Mouse (Mus musculus): ENCODE measurements around the gene Cdc42se1. TPM values are rescaled to one million over a fixed set of nuclear protein-coding genes. Genes with fewer than 3 reads are reported as not detected.

Cdc42se1 gene
- polyA plus RNA-seq, 1 experiment from 2014 or later: 90.3 TPM

DNA sequence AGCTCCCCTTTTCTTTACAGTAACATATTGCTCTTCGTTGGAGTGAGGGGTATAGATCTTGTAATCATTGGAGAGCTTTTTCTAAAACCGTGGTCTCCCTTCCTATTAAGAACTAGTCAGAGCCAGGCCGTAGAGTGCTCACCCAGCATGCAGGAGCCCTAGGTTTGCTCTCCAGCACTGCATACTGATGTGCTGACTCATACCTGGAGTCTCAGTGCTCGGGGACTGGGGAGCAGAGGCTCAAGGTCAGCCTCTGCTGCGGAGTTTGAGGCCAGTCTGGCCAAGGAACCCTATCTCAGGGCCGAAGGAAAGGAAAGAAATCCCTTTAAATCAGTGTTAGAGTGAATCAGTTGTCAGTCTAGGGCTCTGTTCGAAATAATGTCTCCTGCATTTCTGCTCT, 4.2 kb downstream of the Cdc42se1 start:
- Histone ChIP-seq H3K4me2 (replicated peaks; ENCODE audit: low read depth, low read length) (no peak overlapping the region), H3K9me3 (ENCODE audit: low read length) (no peaks in the 10 kb centered on the region), H3K4me3 (ENCODE audit: low read length) (no peak overlapping the region), H3K4me1 (ENCODE audit: insufficient read depth, low read length) (peaks cover 26% of the 10 kb centered on the region), H3K27me3 (ENCODE audit: insufficient read depth, low read length) (no peaks in the 10 kb centered on the region), H3K9ac (replicated peaks; ENCODE audit: low read length) (no peak overlapping the region), H3K36me3 (ENCODE audit: insufficient read depth, low read length) (peaks cover 43% of the 10 kb centered on the region), H3K27ac (ENCODE audit: low read length) (peak overlapping the region; percentile 76)
- 79% methylated on average over 7 of the region's 7 CpGs for WGBS
- no peak for ATAC-seq (ENCODE audit: low FRiP score, low TSS enrichment)

DNA sequence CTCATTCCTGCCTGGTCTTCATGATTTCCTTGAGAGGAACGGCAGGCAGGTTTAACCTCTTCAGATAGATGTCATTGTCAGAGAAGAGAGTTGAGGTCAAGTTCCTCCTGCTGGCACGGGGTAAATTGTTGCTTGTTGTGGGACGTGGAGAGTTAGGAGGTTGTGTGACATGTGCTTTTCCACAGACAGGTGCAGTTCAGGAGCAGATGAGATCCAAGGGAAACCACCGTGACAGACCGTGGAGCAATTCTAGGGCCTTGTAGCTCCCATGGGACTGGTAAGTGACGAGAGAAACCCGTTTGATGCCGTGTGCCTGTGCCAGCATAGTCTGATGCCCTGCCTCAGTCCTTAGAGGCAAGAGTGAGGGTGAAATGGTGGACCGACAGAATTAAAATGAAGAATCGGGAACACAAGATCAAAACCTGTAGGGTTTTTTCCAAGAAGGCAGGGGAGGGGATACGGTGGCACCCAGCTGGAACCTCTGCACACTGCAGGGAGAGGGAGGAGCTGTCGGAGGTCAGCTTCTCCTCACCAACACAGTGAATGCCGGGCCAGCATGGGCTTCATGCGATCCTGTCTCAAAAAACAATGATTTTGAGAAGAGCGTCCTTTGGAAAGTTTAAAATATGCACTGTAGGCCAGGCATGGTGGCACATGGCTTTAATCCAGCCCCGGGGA, 4.9 kb downstream of the Cdc42se1 start:
- Histone ChIP-seq H3K36me3 (ENCODE audit: insufficient read depth, low read length) (peaks cover 49% of the 10 kb centered on the region), H3K9me3 (ENCODE audit: low read length) (no peaks in the 10 kb centered on the region), H3K4me3 (ENCODE audit: low read length) (no peak overlapping the region), H3K27ac (ENCODE audit: low read length) (peak overlapping the region; percentile 76), H3K4me2 (replicated peaks; ENCODE audit: low read depth, low read length) (no peak overlapping the region), H3K9ac (replicated peaks; ENCODE audit: low read length) (no peak overlapping the region), H3K27me3 (ENCODE audit: insufficient read depth, low read length) (no peaks in the 10 kb centered on the region), H3K4me1 (ENCODE audit: insufficient read depth, low read length) (peaks cover 26% of the 10 kb centered on the region)
- 74% methylated on average over 16 of the region's 16 CpGs for WGBS
- ATAC-seq (ENCODE audit: low FRiP score, low TSS enrichment): no peak

DNA sequence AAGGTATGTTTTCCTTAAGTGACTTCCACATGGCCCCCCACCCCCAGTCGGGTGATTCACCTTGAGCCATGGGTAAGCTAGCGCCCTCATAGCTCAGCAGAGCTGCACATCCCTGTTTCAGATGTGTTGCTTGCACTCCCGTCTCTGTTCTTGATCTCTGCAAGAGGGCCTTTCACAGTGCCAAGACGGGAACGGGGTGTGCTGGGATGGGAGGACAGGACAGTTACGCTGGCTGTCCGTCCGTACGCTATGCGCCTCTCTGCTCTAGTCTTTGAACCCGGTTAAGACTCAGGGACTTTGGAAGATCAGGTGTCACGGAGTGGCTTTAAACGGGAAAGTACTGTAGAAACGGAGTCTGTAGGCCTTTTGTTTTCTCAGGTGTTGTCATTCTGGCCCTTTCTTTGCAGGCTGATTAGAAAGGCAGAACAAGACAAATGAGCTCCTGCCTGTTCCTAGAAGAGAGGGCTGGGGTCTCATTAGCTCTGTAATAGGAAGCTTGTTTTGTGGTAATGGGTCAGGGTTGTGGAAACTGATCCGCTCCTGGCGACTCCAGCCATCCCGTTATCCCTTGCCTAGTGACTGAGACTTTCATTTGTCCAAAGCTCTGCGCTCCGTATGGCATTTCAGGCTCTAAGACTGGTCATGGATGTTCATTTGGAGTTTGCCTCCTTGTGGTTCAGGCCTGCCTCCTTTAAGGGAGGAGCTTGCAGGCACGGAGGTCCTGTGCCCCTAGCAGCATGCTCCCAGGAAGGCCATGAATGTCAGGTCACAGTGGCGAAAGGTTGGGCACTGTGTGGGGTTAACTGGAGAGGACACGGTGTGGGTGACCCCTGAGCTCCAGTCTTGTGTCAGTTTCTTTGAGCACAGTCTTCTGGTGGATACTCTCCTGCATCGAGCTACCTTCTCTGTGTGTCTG, 7.1 kb downstream of the Cdc42se1 start:
- H3K36me3 ChIP-seq (ENCODE audit: insufficient read depth, low read length): peaks cover 49% of the 10 kb centered on the region
- no peak overlapping the region for H3K4me2 ChIP-seq (replicated peaks; ENCODE audit: low read depth, low read length)
- ATAC-seq (ENCODE audit: low FRiP score, low TSS enrichment): peak; percentile 40
- H3K4me1 ChIP-seq (ENCODE audit: insufficient read depth, low read length): peaks cover 16% of the 10 kb centered on the region
- no peaks in the 10 kb centered on the region for H3K9me3 ChIP-seq (ENCODE audit: low read length)
- WGBS: 41% methylated on average over 23 of the region's 23 CpGs
- H3K27ac ChIP-seq (ENCODE audit: low read length): no peak overlapping the region; the same call in 1 of the 2 replicates
- H3K9ac ChIP-seq (replicated peaks; ENCODE audit: low read length): no peak overlapping the region
- no peaks in the 10 kb centered on the region for H3K27me3 ChIP-seq (ENCODE audit: insufficient read depth, low read length)
- H3K4me3 ChIP-seq (ENCODE audit: low read length): no peak overlapping the region

DNA sequence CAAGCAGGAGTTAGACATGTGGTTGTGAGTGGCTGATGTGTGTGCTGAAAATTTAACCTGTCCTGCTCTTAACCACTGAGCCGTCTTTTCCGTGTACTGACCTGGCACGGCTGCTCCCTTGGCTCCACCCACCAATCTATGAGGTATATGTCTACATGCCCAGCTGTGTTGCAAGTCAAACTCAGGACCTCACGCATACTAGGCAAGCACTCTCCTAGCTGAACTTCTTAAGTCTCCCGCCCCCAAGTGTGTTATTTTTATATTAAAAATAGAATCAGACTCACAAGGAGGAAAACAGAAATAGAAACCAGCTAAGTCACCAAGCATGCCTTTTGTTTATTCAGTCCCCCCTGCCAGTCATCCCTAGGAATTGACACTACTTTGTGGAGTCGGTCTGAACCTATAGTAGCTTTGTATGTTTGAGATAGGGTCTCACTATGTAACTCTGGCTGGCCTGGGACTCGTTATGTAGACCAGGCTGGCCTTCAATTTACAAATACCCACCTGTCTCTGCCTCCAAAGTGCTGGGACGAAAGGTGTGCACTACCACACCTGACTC, 9.1 kb downstream of the Cdc42se1 start:
- H3K27ac ChIP-seq (ENCODE audit: low read length): no peak overlapping the region
- H3K4me2 ChIP-seq (replicated peaks; ENCODE audit: low read depth, low read length): no peak overlapping the region
- H3K4me1 ChIP-seq (ENCODE audit: insufficient read depth, low read length): no peaks in the 10 kb centered on the region; the same call in 1 of the 2 replicates
- no peaks in the 10 kb centered on the region for H3K9me3 ChIP-seq (ENCODE audit: low read length)
- peaks cover 39% of the 10 kb centered on the region for H3K36me3 ChIP-seq (ENCODE audit: insufficient read depth, low read length)
- H3K27me3 ChIP-seq (ENCODE audit: insufficient read depth, low read length): no peaks in the 10 kb centered on the region
- no peak for ATAC-seq (ENCODE audit: low FRiP score, low TSS enrichment)
- H3K9ac ChIP-seq (replicated peaks; ENCODE audit: low read length): no peak overlapping the region
- WGBS: 87% methylated on average over 8 of the region's 8 CpGs
- no peak overlapping the region for H3K4me3 ChIP-seq (ENCODE audit: low read length)

DNA sequence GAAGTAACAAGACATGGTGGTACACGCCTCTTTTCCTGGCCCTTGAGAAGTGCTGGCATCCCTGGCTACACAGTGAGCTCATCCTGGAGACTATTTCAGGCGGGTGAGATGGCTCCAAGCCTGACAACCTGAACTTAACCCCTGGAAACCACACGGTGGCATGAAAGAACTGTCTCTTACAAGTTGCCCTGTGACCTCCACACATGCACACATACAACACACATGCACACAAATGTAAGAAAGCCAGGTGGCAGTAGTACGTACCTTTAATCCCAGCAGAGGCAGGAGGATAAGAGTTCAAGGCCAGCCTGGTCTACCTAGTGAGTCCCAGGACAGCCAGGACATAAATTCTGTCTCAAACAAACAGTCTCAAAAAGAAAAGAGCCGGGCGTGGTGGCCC, 10.5 kb downstream of the Cdc42se1 start:
- Histone ChIP-seq H3K36me3 (ENCODE audit: insufficient read depth, low read length) (peaks cover 26% of the 10 kb centered on the region), H3K4me2 (replicated peaks; ENCODE audit: low read depth, low read length) (no peak overlapping the region), H3K4me3 (ENCODE audit: low read length) (no peak overlapping the region), H3K4me1 (ENCODE audit: insufficient read depth, low read length) (no peaks in the 10 kb centered on the region), H3K9ac (replicated peaks; ENCODE audit: low read length) (no peak overlapping the region), H3K9me3 (ENCODE audit: low read length) (no peaks in the 10 kb centered on the region), H3K27ac (ENCODE audit: low read length) (no peak overlapping the region), H3K27me3 (ENCODE audit: insufficient read depth, low read length) (no peaks in the 10 kb centered on the region)
- ATAC-seq (ENCODE audit: low FRiP score, low TSS enrichment): no peak
- WGBS: 88% methylated on average over 6 of the region's 6 CpGs

DNA sequence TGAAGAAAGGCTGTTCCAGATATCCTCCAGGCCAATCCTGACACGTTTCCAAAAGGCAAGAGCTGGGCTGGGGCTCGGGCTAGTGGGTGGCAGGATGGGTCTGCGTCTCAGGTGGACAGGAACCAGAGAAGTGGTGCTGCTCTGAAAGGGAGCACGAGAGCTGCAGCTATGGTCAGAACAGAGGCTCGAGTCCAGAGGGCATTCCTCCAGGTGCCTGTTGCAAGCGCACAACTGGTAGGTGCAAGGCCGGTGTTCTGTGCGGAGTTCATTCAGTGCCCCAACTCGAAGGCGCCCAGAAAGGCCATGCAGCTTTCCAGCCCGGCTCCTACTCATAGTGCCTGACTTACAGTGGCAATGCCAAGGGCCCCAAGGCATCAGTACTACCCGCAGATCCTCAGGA, 11.4 kb downstream of the Cdc42se1 start:
- Histone ChIP-seq H3K9me3 (ENCODE audit: low read length) (no peaks in the 10 kb centered on the region), H3K9ac (replicated peaks; ENCODE audit: low read length) (no peak overlapping the region), H3K4me2 (replicated peaks; ENCODE audit: low read depth, low read length) (no peak overlapping the region), H3K27ac (ENCODE audit: low read length) (no peak overlapping the region), H3K27me3 (ENCODE audit: insufficient read depth, low read length) (no peaks in the 10 kb centered on the region), H3K4me1 (ENCODE audit: insufficient read depth, low read length) (no peaks in the 10 kb centered on the region), H3K36me3 (ENCODE audit: insufficient read depth, low read length) (peaks cover 19% of the 10 kb centered on the region), H3K4me3 (ENCODE audit: low read length) (no peak overlapping the region)
- ATAC-seq (ENCODE audit: low FRiP score, low TSS enrichment): no peak
- WGBS: 85% methylated on average over 12 of the region's 12 CpGs

DNA sequence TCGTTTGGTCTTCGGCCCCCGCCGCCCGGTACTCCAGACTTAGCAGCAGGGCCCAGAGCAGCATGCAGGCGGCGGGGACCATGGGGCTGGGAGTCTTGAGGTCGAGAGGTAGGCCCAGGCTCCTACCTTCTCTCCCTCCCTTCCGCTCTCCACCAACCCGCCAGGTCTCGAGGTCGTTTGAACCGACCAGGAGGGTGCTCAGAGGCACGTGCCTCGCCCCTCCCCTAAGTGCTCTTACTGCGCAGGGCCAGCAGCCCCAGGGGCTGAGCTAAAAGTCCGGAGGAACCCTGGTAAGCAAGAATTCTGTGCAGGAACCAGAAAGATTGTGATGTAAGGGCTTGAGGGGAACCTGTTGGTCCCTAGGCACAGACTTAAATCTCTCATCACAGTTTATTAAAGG, 12.4 kb downstream of the Cdc42se1 start:
- H3K4me3 ChIP-seq (ENCODE audit: low read length): no peak overlapping the region
- H3K27me3 ChIP-seq (ENCODE audit: insufficient read depth, low read length): no peaks in the 10 kb centered on the region
- H3K9me3 ChIP-seq (ENCODE audit: low read length): no peaks in the 10 kb centered on the region
- peak; percentile 50 for ATAC-seq (ENCODE audit: low FRiP score, low TSS enrichment)
- H3K36me3 ChIP-seq (ENCODE audit: insufficient read depth, low read length): peaks cover 19% of the 10 kb centered on the region
- peak overlapping the region; percentile 24 for H3K4me2 ChIP-seq (replicated peaks; ENCODE audit: low read depth, low read length)
- peak overlapping the region; percentile 12; the same call in 1 of the 2 replicates for H3K9ac ChIP-seq (replicated peaks; ENCODE audit: low read length)
- H3K27ac ChIP-seq (ENCODE audit: low read length): no peak overlapping the region
- 27% methylated on average over 17 of the region's 17 CpGs for WGBS
- H3K4me1 ChIP-seq (ENCODE audit: insufficient read depth, low read length): no peaks in the 10 kb centered on the region

DNA sequence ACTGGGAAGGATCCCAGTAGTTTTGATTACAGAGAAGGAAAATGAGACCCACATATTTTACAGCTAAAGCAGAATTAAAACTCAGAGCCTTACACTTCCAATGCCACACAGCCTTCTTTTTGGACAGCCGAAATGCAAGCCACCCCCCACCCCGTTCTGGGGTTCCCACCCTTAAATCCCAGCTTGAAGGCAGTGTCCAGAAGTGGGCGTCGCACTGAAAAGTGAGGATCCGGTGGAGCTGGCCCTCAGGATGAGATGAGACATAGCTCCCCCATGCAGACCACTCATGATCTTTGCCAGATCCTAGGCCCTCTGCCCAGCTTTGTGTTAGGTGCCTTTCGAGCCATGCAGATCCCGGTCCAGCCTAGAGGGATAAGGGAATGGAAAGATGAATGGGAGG, 13.0 kb downstream of the Cdc42se1 start, which contains the start of gene Gm128:
Gene Gm128, minus strand, starts transcription at position 101 of the 400 bp plus-strand sequence.
- WGBS: 81% methylated on average over 7 of the region's 7 CpGs
- no peak within 1 kb of the TSS for H3K27ac ChIP-seq (ENCODE audit: low read length)
- H3K27me3 ChIP-seq (ENCODE audit: insufficient read depth, low read length): no peaks in the 10 kb centered on the region
- peak within 1 kb of the TSS; percentile 24 for H3K4me2 ChIP-seq (replicated peaks; ENCODE audit: low read depth, low read length)
- no peaks in the 10 kb centered on the region for H3K9me3 ChIP-seq (ENCODE audit: low read length)
- no peaks in the 10 kb centered on the region for H3K4me1 ChIP-seq (ENCODE audit: insufficient read depth, low read length)
- peak within 1 kb of the TSS; percentile 12; the same call in 1 of the 2 replicates for H3K9ac ChIP-seq (replicated peaks; ENCODE audit: low read length)
- no peak within 1 kb of the TSS for H3K4me3 ChIP-seq (ENCODE audit: low read length)
- H3K36me3 ChIP-seq (ENCODE audit: insufficient read depth, low read length): peaks cover 19% of the 10 kb centered on the region
- no peak for ATAC-seq (ENCODE audit: low FRiP score, low TSS enrichment)

DNA sequence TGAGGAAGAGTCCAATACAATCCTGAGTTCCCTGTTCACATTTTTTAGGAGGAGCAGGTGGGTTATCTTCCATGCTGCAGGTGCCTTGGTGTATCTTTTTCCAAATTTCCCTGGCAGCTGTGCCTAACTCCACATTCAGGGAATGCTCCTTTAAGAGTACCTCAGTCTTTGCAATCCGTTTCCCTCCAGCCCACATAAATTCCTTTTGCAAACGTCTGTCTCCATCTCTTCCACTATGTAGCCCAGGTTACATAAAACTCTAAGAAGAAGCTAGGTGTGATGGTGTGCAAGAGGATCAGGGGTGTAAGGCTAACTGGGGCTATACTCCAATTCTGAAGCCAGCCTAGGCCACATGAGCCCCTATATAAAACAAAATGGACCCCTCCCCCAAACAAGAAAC, 14.6 kb downstream of the Cdc42se1 start:
- ATAC-seq (ENCODE audit: low FRiP score, low TSS enrichment): no peak
- WGBS: 64% methylated on average over 2 of the region's 2 CpGs
- no peak overlapping the region for H3K9ac ChIP-seq (replicated peaks; ENCODE audit: low read length)
- peaks cover 14% of the 10 kb centered on the region for H3K36me3 ChIP-seq (ENCODE audit: insufficient read depth, low read length)
- H3K4me1 ChIP-seq (ENCODE audit: insufficient read depth, low read length): no peaks in the 10 kb centered on the region
- no peak overlapping the region for H3K4me2 ChIP-seq (replicated peaks; ENCODE audit: low read depth, low read length)
- no peak overlapping the region for H3K27ac ChIP-seq (ENCODE audit: low read length)
- no peaks in the 10 kb centered on the region for H3K9me3 ChIP-seq (ENCODE audit: low read length)
- H3K4me3 ChIP-seq (ENCODE audit: low read length): no peak overlapping the region
- H3K27me3 ChIP-seq (ENCODE audit: insufficient read depth, low read length): no peaks in the 10 kb centered on the region

Data from kidney, embryonic 16.5 days (tissue).